Mouse (Mus musculus) heart, embryonic 16.5 days (tissue): ENCODE results near the gene Esyt1. TPM values are rescaled to one million over a fixed set of nuclear protein-coding genes. Genes with fewer than 3 reads are reported as not detected.

ENCODE experiments used
- ATAC-seq: fragments of 200-750 bp; cut with Nextera tagmentation; replicated peaks from 2 replicates; pipeline ENCODE4 v1.8.0; 2017; ENCODE audit warnings: moderate number of reproducible peaks; ENCODE audit not compliant: insufficient read depth, low FRiP score; ENCODE audit errors: extremely low read depth
- H3K27ac ChIP-seq: fragments of 300-500 bp; sonication (generic); 2 replicates; pipeline ENCODE4 v1.5.1; 2014; ENCODE audit warnings: mild to moderate bottlenecking, low read length, control low read depth, moderate library complexity
- H3K27me3 ChIP-seq: fragments of 300-500 bp; sonication (generic); 2 replicates; pipeline ENCODE4 v1.6.1; 2014; ENCODE audit warnings: low read length, mixed read lengths; ENCODE audit not compliant: control insufficient read depth, insufficient read depth
- H3K36me3 ChIP-seq: fragments of 300-500 bp; sonication (generic); 2 replicates; pipeline ENCODE4 v1.6.1; 2014; ENCODE audit not compliant: control insufficient read depth, insufficient read depth
- H3K4me1 ChIP-seq: fragments of 300-500 bp; sonication (generic); 2 replicates; pipeline ENCODE4 v1.6.1; 2014; ENCODE audit warnings: low read length, mixed read lengths; ENCODE audit not compliant: control insufficient read depth, insufficient read depth
- H3K4me2 ChIP-seq: fragments of 300-500 bp; sonication (generic); 2 replicates; pipeline ENCODE4 v1.6.1; 2014; ENCODE audit warnings: low read depth, mild to moderate bottlenecking, control low read depth, low read length
- H3K4me3 ChIP-seq: fragments of 300-500 bp; sonication (generic); 2 replicates; pipeline ENCODE4 v1.5.1; 2014; ENCODE audit warnings: mild to moderate bottlenecking, control low read depth, low read length
- H3K9ac ChIP-seq: fragments of 300-500 bp; sonication (generic); 2 replicates; pipeline ENCODE4 v1.6.1; 2014; ENCODE audit warnings: low read length, control low read depth
- H3K9me3 ChIP-seq: fragments of 300-500 bp; sonication (generic); replicated peaks from 2 replicates; pipeline ENCODE4 v1.6.1; 2016; ENCODE audit warnings: low read length; ENCODE audit not compliant: control insufficient read depth
- WGBS: fragments of 180-500 bp; shearing (Covaris S2); extraction: QIAGEN DNeasy Blood & Tissue Kit; methylation state at CpG from one replicate; pipeline ENCODE4 v1.1.7; 2014; 5-methylcytosine and 5-hydroxymethylcytosine counted together
- polyA plus RNA-seq: library from polyadenylated mRNA; unstranded; fragments of >200 nt; fragmentation: Nextera tagmentation; extraction: Ambion mirVana; gene quantifications from 2 replicates; pipeline ENCODE4 v1.2.1, GENCODE M21; 2015

Gene Esyt1
- polyA plus RNA-seq, 1 experiment from 2014 or later: 22.5 TPM

- no peak overlapping the region for H3K27ac ChIP-seq
- H3K4me1 ChIP-seq: peaks cover 11% of the 10 kb centered on the region
- WGBS: 91% methylated on average over 37 of the region's 37 CpGs
- H3K9me3 ChIP-seq: no peaks in the 10 kb centered on the region
- no peak overlapping the region; the same call in 1 of the 2 replicates for H3K9ac ChIP-seq
- ATAC-seq: no peak
- no peak overlapping the region for H3K4me3 ChIP-seq
- H3K36me3 ChIP-seq: peaks cover 29% of the 10 kb centered on the region
- H3K27me3 ChIP-seq: no peaks in the 10 kb centered on the region
- no peak overlapping the region for H3K4me2 ChIP-seq
Measured at GRCm38 (mm10) chr10:128544674-128545569, 19.3 kb upstream of the Esyt1 start.

GRCm38 (mm10) chr10:128544151-128544657, 18.5 kb upstream of the Esyt1 start:
- Histone ChIP-seq H3K9me3 (no peaks in the 10 kb centered on the region), H3K9ac (no peak overlapping the region), H3K27ac (no peak overlapping the region), H3K36me3 (peaks cover 29% of the 10 kb centered on the region), H3K4me2 (no peak overlapping the region), H3K27me3 (no peaks in the 10 kb centered on the region), H3K4me3 (no peak overlapping the region), H3K4me1 (peaks cover 11% of the 10 kb centered on the region)
- WGBS: 92% methylated on average over 15 of the region's 15 CpGs
- ATAC-seq: no peak

GRCm38 (mm10) chr10:128543100-128543499, 17.4 kb upstream of the Esyt1 start:
- no peaks in the 10 kb centered on the region for H3K9me3 ChIP-seq
- WGBS: 46% methylated on average over 2 of the region's 2 CpGs
- no peak overlapping the region for H3K4me3 ChIP-seq
- peaks cover 11% of the 10 kb centered on the region for H3K4me1 ChIP-seq
- H3K27me3 ChIP-seq: no peaks in the 10 kb centered on the region
- peaks cover 29% of the 10 kb centered on the region for H3K36me3 ChIP-seq
- no peak overlapping the region for H3K9ac ChIP-seq
- no peak for ATAC-seq
- no peak overlapping the region for H3K4me2 ChIP-seq
- no peak overlapping the region for H3K27ac ChIP-seq

- Histone ChIP-seq H3K9ac (no peak overlapping the region), H3K27ac (no peak overlapping the region)
- WGBS: 92% methylated on average over 1 of the region's 1 CpGs
Measured at GRCm38 (mm10) chr10:128538340-128538870, 12.7 kb upstream of the Esyt1 start.

GRCm38 (mm10) chr10:128536266-128536940, 10.7 kb upstream of the Esyt1 start:
- 0 out of 2 replicates have a peak overlapping the region, but pooled peaks have one; percentile 45 for H3K27ac ChIP-seq
- H3K36me3 ChIP-seq: no peaks in the 10 kb centered on the region
- H3K27me3 ChIP-seq: no peaks in the 10 kb centered on the region
- peak overlapping the region; percentile 27 for H3K4me3 ChIP-seq
- H3K4me1 ChIP-seq: peaks cover 4% of the 10 kb centered on the region; the same call in 1 of the 2 replicates
- H3K4me2 ChIP-seq: peak overlapping the region; percentile 61
- no peaks in the 10 kb centered on the region for H3K9me3 ChIP-seq
- 15% methylated on average over 18 of the region's 18 CpGs for WGBS
- H3K9ac ChIP-seq: peak overlapping the region; percentile 52
- peak; percentile 95 for ATAC-seq

More at GRCm38 (mm10) chr10:128538340-128538870, 12.7 kb upstream of the Esyt1 start:
- Histone ChIP-seq H3K4me2 (no peak overlapping the region), H3K9me3 (no peaks in the 10 kb centered on the region), H3K4me1 (peaks cover 4% of the 10 kb centered on the region; the same call in 1 of the 2 replicates), H3K4me3 (no peak overlapping the region), H3K27me3 (no peaks in the 10 kb centered on the region), H3K36me3 (peaks cover 7% of the 10 kb centered on the region; the same call in 1 of the 2 replicates)
- ATAC-seq: no peak

- H3K9ac ChIP-seq: peak overlapping the region; percentile 42
- H3K36me3 ChIP-seq: no peaks in the 10 kb centered on the region
- peak overlapping the region; percentile 45; the same call in 1 of the 2 replicates for H3K27ac ChIP-seq
- H3K27me3 ChIP-seq: no peaks in the 10 kb centered on the region
- H3K4me3 ChIP-seq: peak overlapping the region; percentile 27
- H3K9me3 ChIP-seq: no peaks in the 10 kb centered on the region
- WGBS: 79% methylated on average over 4 of the region's 4 CpGs
- peaks cover 4% of the 10 kb centered on the region; the same call in 1 of the 2 replicates for H3K4me1 ChIP-seq
- H3K4me2 ChIP-seq: peak overlapping the region; percentile 61
- 0 out of 2 replicates have a peak, but pooled peaks have one; percentile 12 for ATAC-seq
Measured at GRCm38 (mm10) chr10:128535624-128536265, 10.1 kb upstream of the Esyt1 start.

GRCm38 (mm10) chr10:128535206-128535605, 9.5 kb upstream of the Esyt1 start:
- Histone ChIP-seq H3K36me3 (no peaks in the 10 kb centered on the region), H3K4me2 (no peak overlapping the region), H3K4me1 (peaks cover 4% of the 10 kb centered on the region; the same call in 1 of the 2 replicates), H3K9ac (no peak overlapping the region), H3K9me3 (no peaks in the 10 kb centered on the region), H3K27me3 (no peaks in the 10 kb centered on the region), H3K27ac (no peak overlapping the region), H3K4me3 (no peak overlapping the region)
- ATAC-seq: no peak
- 87% methylated on average over 2 of the region's 2 CpGs for whole genome bisulfite sequencing
